Mouse (Mus musculus): ENCODE results near the gene Sf3b6.
"Not testable (repeated sequence)": the region's sequence is repeated elsewhere in the genome, so short reads cannot be mapped to it uniquely, and the experiment has no call there.

Sf3b6 gene

GRCm38 (mm10) chr12:4817361-4818101 is at the start of gene Sf3b6:
Sf3b6 (plus strand) TSS chr12:4817544.
- peak; percentile 98 to 99 for DNase-seq

- peak; percentile 99 to 100 for DNase-seq
Observed at GRCm38 (mm10) chr12:4768492-4769332, 48.6 kb upstream of the Sf3b6 start, which contains the start of the genes Pfn4 and Fam228b. Pfn4 (plus strand) TSS chr12:4769022. Fam228b (minus strand) TSS chr12:4769267.

DNA sequence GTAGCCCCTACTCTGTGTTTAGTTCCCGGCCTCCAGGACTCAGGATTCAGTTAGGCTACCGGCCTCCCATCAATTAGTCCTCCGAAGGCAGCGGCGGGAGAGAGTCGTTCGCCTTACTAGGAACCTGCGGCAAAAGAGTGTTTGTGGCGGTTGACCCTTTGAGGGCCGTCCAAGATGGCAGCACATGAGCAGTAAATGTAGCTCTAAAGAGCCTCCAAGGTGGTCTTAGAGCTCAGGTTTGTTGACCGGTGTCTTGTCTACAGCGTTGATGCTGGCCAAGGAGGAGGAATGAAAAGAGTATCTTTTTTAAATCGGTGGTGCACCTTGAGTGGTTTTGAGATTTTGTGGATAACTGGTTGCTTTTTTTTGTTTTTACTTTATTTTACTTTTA is 48.0 kb upstream of the Sf3b6 start:
- DNase-seq, result no peak

- no peak for DNase-seq
Observed at GRCm38 (mm10) chr12:4774895-4775587, 42.3 kb upstream of the Sf3b6 start.

DNA sequence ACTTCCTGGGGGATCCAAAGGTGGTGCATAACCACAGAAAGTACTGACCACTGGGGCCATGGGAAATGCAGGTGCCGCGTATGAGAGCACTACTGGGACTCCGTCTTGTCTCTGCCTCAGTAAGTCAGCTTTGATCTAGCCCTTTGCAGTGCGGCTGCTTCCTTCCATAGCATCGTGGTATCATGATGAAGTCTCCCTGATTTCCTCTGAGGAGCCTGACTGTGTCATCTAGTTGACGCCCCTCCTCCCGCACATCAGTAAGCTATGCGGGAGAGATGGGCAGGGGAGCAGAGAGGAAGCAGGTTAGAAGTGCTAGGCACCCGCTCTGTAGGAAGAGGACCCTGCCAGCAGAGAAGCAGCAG is 41.8 kb upstream of the Sf3b6 start:
- no peak for DNase-seq

DNA sequence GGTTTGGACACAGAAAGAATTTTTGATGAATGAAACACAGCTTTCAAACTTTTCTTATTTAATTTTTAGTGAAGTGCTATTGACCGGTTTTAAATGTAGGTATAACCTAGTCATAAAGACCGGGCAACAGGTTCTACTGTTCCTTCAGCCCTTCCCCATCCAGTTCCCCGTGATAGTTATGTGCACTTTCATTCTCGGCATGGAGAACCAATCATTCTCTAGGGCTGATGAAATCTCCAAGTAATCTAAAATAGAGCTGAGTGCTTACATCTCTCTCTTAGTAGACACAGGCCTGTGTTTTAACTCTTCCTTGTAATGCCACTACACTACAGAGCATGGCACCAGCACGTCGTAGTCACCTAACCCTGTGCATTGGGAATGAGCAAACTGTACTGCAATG is 39.6 kb upstream of the Sf3b6 start:
- DNase-seq, result no peak

- DNase-seq, result no peak
Observed at GRCm38 (mm10) chr12:4780245-4780644, 37.1 kb upstream of the Sf3b6 start.

GRCm38 (mm10) chr12:4781270-4781669 is 36.1 kb upstream of the Sf3b6 start:
- no peak for DNase-seq

GRCm38 (mm10) chr12:4781725-4782404 is 35.5 kb upstream of the Sf3b6 start:
- peak; percentile 57 to 64 for DNase-seq

DNA sequence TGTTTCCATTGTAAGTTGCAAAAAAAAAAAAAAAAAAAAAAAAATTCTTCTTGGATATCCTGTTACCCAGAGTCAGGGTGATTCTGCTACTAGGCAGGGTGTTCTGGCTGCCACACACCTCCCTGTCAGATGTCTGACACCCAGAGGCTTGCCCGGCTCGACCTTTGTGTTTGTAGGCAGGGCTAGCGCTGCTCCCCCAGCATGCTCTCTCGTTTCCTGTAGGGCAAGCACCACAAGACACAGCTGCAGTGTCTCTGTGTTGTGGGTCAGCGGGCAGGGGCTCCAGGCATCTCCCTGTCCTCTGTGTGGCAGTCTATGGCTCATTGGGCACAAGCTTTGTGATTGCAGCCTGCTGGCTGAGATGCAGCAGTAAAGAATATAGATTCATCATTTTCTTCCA is 33.7 kb upstream of the Sf3b6 start:
- DNase-seq, result no peak

- DNase-seq, result no peak
Observed at GRCm38 (mm10) chr12:4784466-4784865, 32.9 kb upstream of the Sf3b6 start.

GRCm38 (mm10) chr12:4788128-4788527 is 29.2 kb upstream of the Sf3b6 start:
- DNase-seq, result not testable (repeated sequence)

GRCm38 (mm10) chr12:4793718-4794117 is 23.6 kb upstream of the Sf3b6 start:
- DNase-seq, result peak; percentile 42 to 56

DNA sequence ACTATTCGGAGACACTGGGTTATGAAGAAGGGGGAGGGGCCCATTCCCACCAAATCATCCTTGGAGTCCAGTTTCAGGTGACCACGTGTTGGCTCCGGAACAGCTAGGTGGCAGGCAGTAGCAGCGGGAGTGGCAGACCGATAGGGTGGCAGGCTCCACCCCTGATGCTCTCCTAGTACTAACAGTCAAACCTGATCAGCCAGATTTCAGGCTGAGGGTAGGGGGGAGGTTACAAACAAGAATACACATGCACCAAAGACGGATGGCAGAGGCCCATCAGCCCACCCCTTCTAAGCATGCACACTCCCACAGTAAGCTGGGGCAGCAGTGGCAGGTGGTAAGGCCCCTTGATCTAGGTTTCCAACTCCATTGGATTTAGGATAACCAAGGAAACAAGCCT is 19.9 kb upstream of the Sf3b6 start:
- DNase-seq, result not testable (repeated sequence)

DNA sequence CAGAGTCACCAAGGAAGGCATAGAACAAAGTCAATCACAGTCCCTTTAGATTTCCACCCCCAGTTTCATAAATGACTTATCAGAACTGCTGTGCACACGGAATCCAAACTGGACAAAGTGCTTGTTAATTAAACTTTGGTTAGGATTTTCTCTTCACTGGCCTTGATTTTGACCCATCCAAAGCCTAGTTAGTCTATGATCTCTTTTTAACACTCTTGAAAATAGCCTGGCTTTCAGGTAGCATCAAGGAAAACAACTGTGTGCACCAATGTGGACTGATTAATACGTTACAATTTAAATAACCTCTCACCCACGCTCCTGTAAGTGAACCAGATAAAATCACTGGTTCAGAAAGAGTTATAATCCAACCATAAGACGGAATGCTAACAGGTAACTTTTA is 6.3 kb upstream of the Sf3b6 start:
- DNase-seq, result no peak

- no peak for DNase-seq
Observed at GRCm38 (mm10) chr12:4811705-4812104, 5.6 kb upstream of the Sf3b6 start.

- DNase-seq, result peak in 1 of 2 experiments; percentile 34
Observed at GRCm38 (mm10) chr12:4813636-4814035, 3.7 kb upstream of the Sf3b6 start.

GRCm38 (mm10) chr12:4816680-4817360 is 524 bp upstream of the Sf3b6 start:
- no peak for DNase-seq

GRCm38 (mm10) chr12:4827256-4827655 is 9.9 kb downstream of the Sf3b6 start:
- no peak for DNase-seq

GRCm38 (mm10) chr12:4836959-4837358 is 19.6 kb downstream of the Sf3b6 start:
- DNase-seq, result no peak

DNA sequence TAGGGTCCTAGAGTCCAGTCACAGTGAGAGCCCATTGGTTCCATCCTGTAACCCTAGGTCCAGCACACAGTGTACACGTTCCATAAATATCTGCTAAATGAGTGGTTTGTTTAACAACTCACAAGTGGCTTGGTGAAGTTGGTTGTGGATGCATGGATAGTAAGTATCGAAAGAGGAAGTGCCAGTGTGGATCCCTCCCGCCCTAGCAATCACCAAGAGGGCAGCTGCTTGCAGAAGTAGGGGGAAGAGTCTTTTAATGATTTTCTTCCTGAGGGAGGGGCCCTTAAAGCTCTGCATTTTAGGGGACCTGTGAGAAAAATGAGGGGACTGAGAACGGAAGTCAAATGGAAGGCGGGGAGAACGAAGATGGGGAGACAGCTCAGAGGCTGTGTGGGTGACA is 22.7 kb downstream of the Sf3b6 start:
- no peak for DNase-seq

GRCm38 (mm10) chr12:4840741-4841140 is 23.4 kb downstream of the Sf3b6 start:
- peak; percentile 45 to 52 for DNase-seq

Measured in cerebellum, postnatal 14 days (tissue).